Comparison of ENCODE assay signal across 9 mouse cellular contexts in the genomic region with DNA sequence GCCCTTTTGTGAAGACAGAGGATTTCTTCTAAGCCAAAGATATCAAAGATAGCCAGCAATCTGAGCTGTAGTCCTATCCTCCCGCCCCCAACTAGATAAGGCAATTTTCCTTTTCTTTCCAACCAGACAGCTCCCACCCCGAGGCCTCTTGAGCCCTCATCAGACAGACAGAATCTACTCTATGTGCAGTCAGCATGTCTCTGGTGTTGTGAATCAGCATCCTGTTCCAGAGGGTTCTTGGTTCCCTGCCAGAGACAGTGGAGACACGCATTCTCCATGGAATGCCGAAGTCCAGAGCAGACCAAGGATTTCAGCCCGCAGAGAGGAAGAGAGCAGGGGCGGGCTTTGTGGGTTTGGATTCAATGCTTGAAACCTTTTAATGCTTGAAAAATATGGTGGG. TPM values are rescaled to one million over a fixed set of nuclear protein-coding genes. Genes with fewer than 3 reads are reported as not detected.
DNase-seq lines count a peak whose midpoint lies in the region; ATAC-seq and TF ChIP-seq lines count a peak whose summit lies in the region.
"Had no signal": no experiment of that assay in that cellular context is flagged by ENCODE, and none has a peak within 500 bp of the region (broad histone marks: within the 10 kb centered on the region; RNA-seq: fewer than 3 reads in every experiment).

No protein-coding gene starts in this region.

- no peak overlapping the region for H3K4me3 ChIP-seq in heart, embryonic 11.5 days (ENCODE audit: low read depth, low read length)
- H3K4me3 ChIP-seq in layer of hippocampus, adult 2 months: no peak overlapping the region
- H3K4me3 ChIP-seq: limb, embryonic 12.5 days had no signal

- peaks cover 47% of the 10 kb centered on the region for H3K4me1 ChIP-seq in heart, embryonic 11.5 days (ENCODE audit: control insufficient read depth, insufficient read depth, low read length)

- peak; percentile 75 for DNase-seq in 3134 (ENCODE audit: extremely low read depth, insufficient read length, low spot score)
- DNase-seq in adrenal gland, adult (ENCODE audit: inconsistent age in 2 of 2, low spot score in 1 of 2): peak; percentile 90 to 95
- DNase-seq in kidney, postnatal 4 days: peak; percentile 72 to 82
- peak; percentile 66 for DNase-seq in testis, postnatal 10 days (ENCODE audit: low spot score)
- no peak for DNase-seq in layer of hippocampus, adult 2 months (ENCODE audit: low spot score in 2 of 2)
- DNase-seq in cerebellum, postnatal 25 days: no peak

- no peak overlapping the region for H3K9ac ChIP-seq in heart, embryonic 11.5 days (ENCODE audit: low read depth, low read length)
- H3K9ac ChIP-seq: limb, embryonic 12.5 days had no signal

- no peak overlapping the region for H3K4me2 ChIP-seq in heart, embryonic 11.5 days
- H3K4me2 ChIP-seq: limb, embryonic 12.5 days had no signal

- H3K36me3 ChIP-seq in heart, embryonic 11.5 days (ENCODE audit: control insufficient read depth, insufficient read depth, low read length): peaks cover 8% of the 10 kb centered on the region; the same call in 1 of the 2 replicates

- H3K27ac ChIP-seq in heart, embryonic 11.5 days (ENCODE audit: low read depth, low read length): peak overlapping the region; percentile 25; the same call in 1 of the 2 replicates
- H3K27ac ChIP-seq in layer of hippocampus, adult 2 months: no peak overlapping the region
- H3K27ac ChIP-seq: limb, embryonic 12.5 days had no signal

- WGBS in heart, embryonic 11.5 days (ENCODE audit: insufficient replicate concordance): 45% methylated on average over 6 of the region's 6 CpGs

- TF ChIP-seq CTCF in layer of hippocampus, adult 2 months (conservative IDR thresholded peaks at IDR 0.05): no peak

- no peak; the same call in 1 of the 2 replicates for ATAC-seq in heart, embryonic 11.5 days (replicated peaks; ENCODE audit: insufficient number of reproducible peaks, low FRiP score, low TSS enrichment)
- no peak for ATAC-seq in activated CD4-positive, CD25-positive, alpha-beta regulatory T cell, adult 4 months

- H3K9me3 ChIP-seq in heart, embryonic 11.5 days (replicated peaks; ENCODE audit: control insufficient read depth, low read length): no peaks in the 10 kb centered on the region
- H3K9me3 ChIP-seq: limb, embryonic 12.5 days had no signal

- no peaks in the 10 kb centered on the region for H3K27me3 ChIP-seq in heart, embryonic 11.5 days (ENCODE audit: control insufficient read depth, insufficient read depth, low read length)
- H3K27me3 ChIP-seq: limb, embryonic 12.5 days had no signal

RNA-seq across cellular contexts. Expression of a gene that starts 19.3 kb away (rescaled TPM):
- polyA plus RNA-seq in heart, embryonic 11.5 days (2014; fragmentation: Nextera tagmentation; extraction: Ambion mirVana): 386 and 425 TPM in 2 replicates
- polyA plus RNA-seq in activated CD4-positive, CD25-positive, alpha-beta regulatory T cell, adult 4 months (2017; shearing (Covaris generic)): 100 to 1,000 TPM; 237 to 239 TPM
- 1 to 10 TPM; 8.8 to 9.6 TPM for total RNA-seq in layer of hippocampus, adult 2 months (2021)

Comparison
In these comparisons a context has a peak if more than half of its experiments do, and no peak if none do; other contexts are left out.
1. DNase-seq: peak in 3134 (single experiment), adrenal gland, adult (2 of 2), kidney, postnatal 4 days (2 of 2) and testis, postnatal 10 days (single experiment); none in layer of hippocampus, adult 2 months (0 of 2) and cerebellum, postnatal 25 days (0 of 2).